Mouse (Mus musculus): Measurements from ENCODE around the gene Edem2. TPM values are rescaled to one million over a fixed set of nuclear protein-coding genes. Genes with fewer than 3 reads are reported as not detected.

Edem2 gene
- polyA plus RNA-seq, 1 experiment from 2014 or later = 34.4 TPM

DNA sequence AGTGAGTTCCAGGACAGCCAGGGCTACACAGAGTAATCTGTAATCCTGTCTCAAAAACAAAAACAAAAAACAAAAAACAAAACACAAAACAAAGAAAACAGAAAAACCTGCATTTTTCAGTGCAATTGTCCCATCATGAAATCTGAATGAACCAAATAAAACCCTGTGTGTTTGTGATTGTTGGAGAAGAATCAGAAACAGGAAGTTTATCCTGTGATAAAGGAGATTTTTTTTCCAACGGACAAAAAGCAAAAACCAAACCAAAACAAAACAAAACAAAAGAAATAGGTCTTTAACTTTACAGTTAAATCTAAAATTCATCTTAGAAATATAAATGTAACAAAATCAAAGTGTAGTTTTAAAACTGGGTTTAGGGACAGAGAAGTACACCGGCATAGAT is 34.7 kb downstream of the Edem2 start:
- WGBS = 60% methylated on average over 2 of the region's 2 CpGs
- H3K9me3 ChIP-seq = no peaks in the 10 kb centered on the region
- no peak overlapping the region for H3K4me3 ChIP-seq
- H3K4me1 ChIP-seq = peaks cover 12% of the 10 kb centered on the region; the same call in 1 of the 2 replicates
- DNase-seq (ENCODE audit: low spot score) = no peak
- H3K27ac ChIP-seq = no peak overlapping the region
- H3K27me3 ChIP-seq (ENCODE audit: insufficient read depth, poor library complexity, severe bottlenecking) = no peaks in the 10 kb centered on the region
- H3K36me3 ChIP-seq = no peaks in the 10 kb centered on the region

GRCm38 (mm10) chr2:155693136-155693535 is 36.1 kb downstream of the Edem2 start:
- H3K4me1 ChIP-seq = peaks cover 16% of the 10 kb centered on the region; the same call in 1 of the 2 replicates
- H3K27me3 ChIP-seq (ENCODE audit: insufficient read depth, poor library complexity, severe bottlenecking) = no peaks in the 10 kb centered on the region
- H3K9me3 ChIP-seq = no peaks in the 10 kb centered on the region
- H3K4me3 ChIP-seq = no peak overlapping the region
- H3K27ac ChIP-seq = no peak overlapping the region
- no peak for DNase-seq (ENCODE audit: low spot score)
- no peaks in the 10 kb centered on the region for H3K36me3 ChIP-seq
- WGBS = 74% methylated on average over 4 of the region's 4 CpGs

GRCm38 (mm10) chr2:155691723-155692493 is 37.4 kb downstream of the Edem2 start, which contains the start of gene Trpc4ap:
Gene Trpc4ap (minus strand): TSS chr2:155692384.
- H3K27ac ChIP-seq = peak within 1 kb of the TSS; percentile 97
- H3K4me3 ChIP-seq = peak within 1 kb of the TSS; percentile 86
- H3K36me3 ChIP-seq = peaks cover 8% of the 10 kb centered on the region
- WGBS = under 1% methylated on average over 68 of the region's 72 CpGs
- DNase-seq (ENCODE audit: low spot score) = peak; percentile 97
- H3K9me3 ChIP-seq = no peaks in the 10 kb centered on the region
- H3K4me1 ChIP-seq = peaks cover 16% of the 10 kb centered on the region; the same call in 1 of the 2 replicates
- H3K27me3 ChIP-seq (ENCODE audit: insufficient read depth, poor library complexity, severe bottlenecking) = no peaks in the 10 kb centered on the region

- Histone ChIP-seq H3K9me3 (no peaks in the 10 kb centered on the region), H3K27ac (peak overlapping the region; percentile 97), H3K4me3 (peak overlapping the region; percentile 86), H3K36me3 (peaks cover 8% of the 10 kb centered on the region), H3K27me3 (ENCODE audit: insufficient read depth, poor library complexity, severe bottlenecking) (no peaks in the 10 kb centered on the region), H3K4me1 (peaks cover 16% of the 10 kb centered on the region; the same call in 1 of the 2 replicates)
- 9% methylated on average over 8 of the region's 8 CpGs for WGBS
- no peak for DNase-seq (ENCODE audit: low spot score)
These were observed 37.9 kb downstream of the Edem2 start for GRCm38 (mm10) chr2:155691336-155691722.

- Histone ChIP-seq H3K36me3 (peaks cover 8% of the 10 kb centered on the region), H3K4me1 (peaks cover 16% of the 10 kb centered on the region; the same call in 1 of the 2 replicates), H3K9me3 (no peaks in the 10 kb centered on the region), H3K27me3 (ENCODE audit: insufficient read depth, poor library complexity, severe bottlenecking) (no peaks in the 10 kb centered on the region), H3K4me3 (no peak overlapping the region), H3K27ac (no peak overlapping the region)
- DNase-seq (ENCODE audit: low spot score) = no peak
- 75% methylated on average over 4 of the region's 4 CpGs for WGBS
These were observed 40.1 kb downstream of the Edem2 start for GRCm38 (mm10) chr2:155689211-155689610.

DNA sequence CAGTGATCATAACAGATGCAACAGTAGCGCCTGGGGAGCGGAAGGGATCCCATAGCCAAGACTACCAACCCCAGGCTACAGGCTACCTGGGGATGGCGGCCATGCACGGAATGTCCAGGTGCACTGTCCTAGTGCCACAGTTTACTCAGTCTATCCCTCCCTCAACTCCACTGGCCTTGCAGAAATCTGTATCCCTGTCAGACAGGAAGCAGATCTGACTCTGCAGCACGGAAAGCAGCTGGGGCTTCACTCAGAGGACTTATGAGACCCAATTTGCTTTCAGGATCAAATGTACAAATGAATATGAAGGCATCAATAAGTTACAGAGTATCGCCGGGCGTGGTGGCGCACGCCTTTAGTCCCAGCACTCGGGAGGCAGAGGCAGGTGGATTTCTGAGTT is 41.5 kb downstream of the Edem2 start:
- H3K4me3 ChIP-seq = no peak overlapping the region
- WGBS = 95% methylated on average over 11 of the region's 11 CpGs
- H3K36me3 ChIP-seq = peaks cover 8% of the 10 kb centered on the region
- H3K27me3 ChIP-seq (ENCODE audit: insufficient read depth, poor library complexity, severe bottlenecking) = no peaks in the 10 kb centered on the region
- peaks cover 16% of the 10 kb centered on the region; the same call in 1 of the 2 replicates for H3K4me1 ChIP-seq
- H3K27ac ChIP-seq = no peak overlapping the region
- no peak for DNase-seq (ENCODE audit: low spot score)
- H3K9me3 ChIP-seq = no peaks in the 10 kb centered on the region

- no peaks in the 10 kb centered on the region for H3K27me3 ChIP-seq (ENCODE audit: insufficient read depth, poor library complexity, severe bottlenecking)
- H3K9me3 ChIP-seq = no peaks in the 10 kb centered on the region
- H3K4me3 ChIP-seq = no peak overlapping the region
- WGBS = 84% methylated on average over 5 of the region's 5 CpGs
- H3K4me1 ChIP-seq = peaks cover 16% of the 10 kb centered on the region; the same call in 1 of the 2 replicates
- H3K27ac ChIP-seq = no peak overlapping the region
- peaks cover 8% of the 10 kb centered on the region for H3K36me3 ChIP-seq
- no peak for DNase-seq (ENCODE audit: low spot score)
These were observed 42.7 kb downstream of the Edem2 start for GRCm38 (mm10) chr2:155686572-155686971.

DNA sequence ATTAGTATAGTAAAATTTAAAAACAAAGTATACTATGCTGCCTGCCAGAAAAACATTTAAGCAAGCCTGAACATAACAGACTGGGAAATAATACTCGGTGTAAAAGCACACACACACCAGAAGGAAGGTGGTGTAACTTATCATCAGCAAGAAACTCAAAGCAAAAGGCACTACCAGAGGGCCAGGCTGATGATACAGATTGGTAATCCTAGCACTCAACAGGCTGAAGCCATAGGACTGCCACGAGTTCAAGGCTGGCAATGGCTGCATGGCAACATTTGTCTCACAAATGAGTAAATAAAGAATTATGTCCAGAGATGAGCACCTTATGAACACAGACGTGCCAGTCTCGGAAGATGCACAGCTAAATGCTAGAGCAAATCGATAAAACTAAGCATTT is 45.5 kb downstream of the Edem2 start:
- Histone ChIP-seq H3K9me3 (no peaks in the 10 kb centered on the region), H3K36me3 (peaks cover 10% of the 10 kb centered on the region), H3K4me3 (no peak overlapping the region), H3K27me3 (ENCODE audit: insufficient read depth, poor library complexity, severe bottlenecking) (no peaks in the 10 kb centered on the region), H3K4me1 (no peaks in the 10 kb centered on the region), H3K27ac (no peak overlapping the region)
- DNase-seq (ENCODE audit: low spot score) = no peak
- WGBS = 94% methylated on average over 5 of the region's 5 CpGs

DNA sequence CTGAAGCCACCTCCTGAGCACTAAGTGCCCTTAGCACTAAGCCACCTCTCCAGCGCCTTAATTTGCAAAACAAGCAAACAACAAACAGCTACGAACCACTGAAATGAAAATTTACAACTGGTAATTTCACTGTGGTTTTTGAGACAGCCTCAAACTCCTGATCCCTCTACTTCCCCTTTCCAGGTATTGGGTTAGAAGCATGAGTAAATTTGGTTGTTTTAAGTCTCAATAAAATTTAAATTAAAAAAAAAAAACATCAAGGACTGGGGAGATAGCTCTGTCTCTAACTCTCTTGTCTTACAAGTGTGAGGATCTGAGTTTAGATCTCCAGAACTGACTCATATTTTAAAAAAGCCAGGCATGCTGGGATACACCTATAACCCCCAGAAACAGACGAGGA is 46.1 kb downstream of the Edem2 start:
- Histone ChIP-seq H3K4me3 (no peak overlapping the region), H3K27ac (no peak overlapping the region)
- WGBS = 70% methylated on average over 3 of the region's 3 CpGs

GRCm38 (mm10) chr2:155681874-155682273 is 47.4 kb downstream of the Edem2 start:
- no peak for DNase-seq (ENCODE audit: low spot score)
- Histone ChIP-seq H3K27me3 (ENCODE audit: insufficient read depth, poor library complexity, severe bottlenecking) (no peaks in the 10 kb centered on the region), H3K4me3 (no peak overlapping the region), H3K9me3 (no peaks in the 10 kb centered on the region), H3K4me1 (no peaks in the 10 kb centered on the region), H3K36me3 (0 out of 2 replicates have a peak, but pooled peaks cover 2% of the 10 kb centered on the region), H3K27ac (no peak overlapping the region)
- WGBS = 75% methylated on average over 2 of the region's 2 CpGs

More for the DNA sequence above, 46.1 kb downstream of the Edem2 start:
- Histone ChIP-seq H3K9me3 (no peaks in the 10 kb centered on the region), H3K27me3 (ENCODE audit: insufficient read depth, poor library complexity, severe bottlenecking) (no peaks in the 10 kb centered on the region), H3K36me3 (peaks cover 10% of the 10 kb centered on the region), H3K4me1 (no peaks in the 10 kb centered on the region)
- no peak for DNase-seq (ENCODE audit: low spot score)

- WGBS = 70% methylated on average over 8 of the region's 8 CpGs
- DNase-seq (ENCODE audit: low spot score) = no peak
These were observed 48.1 kb downstream of the Edem2 start for GRCm38 (mm10) chr2:155681194-155681593.

DNA sequence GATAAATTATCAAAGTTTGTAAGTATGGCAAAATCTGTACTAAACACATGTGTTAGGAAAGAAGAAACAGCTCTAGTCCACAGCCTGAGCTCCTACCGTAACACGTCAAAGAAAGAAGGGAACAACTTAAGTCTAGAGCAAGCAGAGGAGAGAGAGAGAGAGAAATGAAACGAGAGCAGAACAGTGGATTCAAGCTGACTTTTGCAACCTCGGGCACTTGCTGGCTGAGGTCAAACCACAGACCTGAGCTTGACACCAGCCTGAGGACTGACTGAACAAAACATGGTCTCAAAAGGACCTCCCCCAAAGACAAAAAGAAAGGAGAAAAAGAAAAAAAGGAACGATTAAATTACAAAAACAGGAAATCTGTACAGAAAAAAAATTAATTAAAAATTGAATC is 48.7 kb downstream of the Edem2 start:
- 82% methylated on average over 5 of the region's 5 CpGs for WGBS

More at GRCm38 (mm10) chr2:155681194-155681593, 48.1 kb downstream of the Edem2 start:
- 0 out of 2 replicates have a peak, but pooled peaks cover 2% of the 10 kb centered on the region for H3K36me3 ChIP-seq
- no peaks in the 10 kb centered on the region for H3K27me3 ChIP-seq (ENCODE audit: insufficient read depth, poor library complexity, severe bottlenecking)
- no peaks in the 10 kb centered on the region for H3K9me3 ChIP-seq
- H3K4me3 ChIP-seq = no peak overlapping the region
- H3K4me1 ChIP-seq = no peaks in the 10 kb centered on the region
- no peak overlapping the region for H3K27ac ChIP-seq

GRCm38 (mm10) chr2:155679586-155680110 is 49.6 kb downstream of the Edem2 start:
- DNase-seq (ENCODE audit: low spot score) = no peak
- no peaks in the 10 kb centered on the region for H3K4me1 ChIP-seq
- H3K27me3 ChIP-seq (ENCODE audit: insufficient read depth, poor library complexity, severe bottlenecking) = no peaks in the 10 kb centered on the region
- H3K36me3 ChIP-seq = 0 out of 2 replicates have a peak, but pooled peaks cover 2% of the 10 kb centered on the region
- WGBS = 82% methylated on average over 4 of the region's 4 CpGs
- no peaks in the 10 kb centered on the region for H3K9me3 ChIP-seq
- no peak overlapping the region for H3K4me3 ChIP-seq
- H3K27ac ChIP-seq = no peak overlapping the region

More for the DNA sequence above, 48.7 kb downstream of the Edem2 start:
- Histone ChIP-seq H3K4me3 (no peak overlapping the region), H3K27ac (no peak overlapping the region), H3K4me1 (no peaks in the 10 kb centered on the region), H3K36me3 (0 out of 2 replicates have a peak, but pooled peaks cover 2% of the 10 kb centered on the region), H3K27me3 (ENCODE audit: insufficient read depth, poor library complexity, severe bottlenecking) (no peaks in the 10 kb centered on the region), H3K9me3 (no peaks in the 10 kb centered on the region)
- DNase-seq (ENCODE audit: low spot score) = no peak
